8 mouse cellular contexts compared by ENCODE assay signal in the genomic region with DNA sequence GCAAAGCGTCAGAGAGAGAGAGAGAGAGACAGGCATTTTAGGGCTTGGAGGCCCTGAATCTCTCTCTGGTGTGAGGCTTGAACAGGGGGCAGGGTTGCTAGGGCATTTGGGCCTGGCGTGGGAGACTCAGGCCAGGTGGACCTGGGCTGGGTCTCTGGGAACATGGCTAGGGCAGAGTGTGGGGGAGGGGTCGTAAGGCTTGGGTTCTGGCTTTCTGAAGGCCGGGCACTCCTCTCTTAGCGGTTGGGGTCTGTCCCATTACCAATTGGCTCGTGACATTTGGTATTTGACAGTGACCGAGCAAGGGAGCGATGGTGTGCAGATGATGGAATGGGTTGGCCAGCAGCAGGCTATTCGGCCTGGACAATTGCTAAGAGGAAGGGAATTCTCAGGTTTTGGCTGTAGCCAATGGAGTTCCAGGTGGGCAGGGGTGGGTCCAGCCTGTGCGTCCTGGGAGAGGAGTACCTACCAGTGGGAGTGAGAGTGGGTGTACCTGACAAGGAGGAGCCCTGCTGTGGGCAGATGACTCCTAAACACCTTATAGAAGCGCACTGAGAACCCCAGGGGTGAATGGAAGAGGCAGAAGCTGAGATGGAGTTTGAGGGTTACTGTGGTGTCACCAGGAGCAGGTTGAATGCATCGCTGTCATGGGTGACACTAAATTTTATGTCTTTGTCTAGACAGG. TPM values are rescaled to one million over a fixed set of nuclear protein-coding genes. Genes with fewer than 3 reads are reported as not detected.
A peak's percentile ranks its signal among the peaks of the same experiment; 100 is the strongest.
DNase-seq lines count a peak whose midpoint lies in the region; ATAC-seq and TF ChIP-seq lines count a peak whose summit lies in the region.

No protein-coding gene starts in this region.

- H3K4me3 ChIP-seq in lung, embryonic 16.5 days (ENCODE audit: low read length): peak overlapping the region; percentile 67
- peak overlapping the region; percentile 54 for H3K4me3 ChIP-seq in cortical plate, adult 2 months (ENCODE audit: insufficient read depth, low read length)
- H3K4me3 ChIP-seq in hindbrain, postnatal 0 days (ENCODE audit: low read length): peak overlapping the region; percentile 74
- H3K4me3 ChIP-seq in neural tube, embryonic 13.5 days: peak overlapping the region; percentile 70

- H3K27me3 ChIP-seq in lung, embryonic 16.5 days (ENCODE audit: control insufficient read depth, insufficient read depth, low read depth, low read length): peaks cover 19% of the 10 kb centered on the region; the same call in 1 of the 2 replicates
- H3K27me3 ChIP-seq in hindbrain, postnatal 0 days (ENCODE audit: insufficient read depth, low read length): no peaks in the 10 kb centered on the region
- peaks cover 5% of the 10 kb centered on the region; the same call in 1 of the 2 replicates for H3K27me3 ChIP-seq in neural tube, embryonic 13.5 days

- peak overlapping the region; percentile 95 for H3K4me2 ChIP-seq in lung, embryonic 16.5 days (ENCODE audit: low read depth, low read length)
- H3K4me2 ChIP-seq in hindbrain, postnatal 0 days (ENCODE audit: low read depth, low read length): peak overlapping the region; percentile 91
- H3K4me2 ChIP-seq in neural tube, embryonic 13.5 days: peak overlapping the region; percentile 93

- H3K36me3 ChIP-seq in lung, embryonic 16.5 days (ENCODE audit: control insufficient read depth, insufficient read depth, low read length): no peaks in the 10 kb centered on the region; the same call in 1 of the 2 replicates
- peaks cover 10% of the 10 kb centered on the region; the same call in 1 of the 2 replicates for H3K36me3 ChIP-seq in hindbrain, postnatal 0 days (ENCODE audit: insufficient read depth, low read length)
- peaks cover 34% of the 10 kb centered on the region for H3K36me3 ChIP-seq in neural tube, embryonic 13.5 days

- H3K9ac ChIP-seq in lung, embryonic 16.5 days (ENCODE audit: low read length): peak overlapping the region; percentile 69
- peak overlapping the region; percentile 88 for H3K9ac ChIP-seq in hindbrain, postnatal 0 days (replicated peaks; ENCODE audit: low read length)
- peak overlapping the region; percentile 87 for H3K9ac ChIP-seq in neural tube, embryonic 13.5 days

- no peak for TF ChIP-seq POLR2A in cortical plate, adult 2 months (IDR thresholded peaks at IDR 0.05; ENCODE audit: extremely low read depth, insufficient read depth, low read length)

- no peak for ATAC-seq in lung, embryonic 16.5 days (ENCODE audit: low read depth)
- ATAC-seq in hindbrain, postnatal 0 days: peak; percentile 5; the same call in 1 of the 2 replicates
- ATAC-seq in neural tube, embryonic 13.5 days (ENCODE audit: low read depth): peak; percentile 15; the same call in 1 of the 2 replicates

- no peak for TF ChIP-seq CTCF in cortical plate, adult 2 months (IDR thresholded peaks at IDR 0.05; ENCODE audit: extremely low read depth, insufficient read depth, low read length)
- no peak for TF ChIP-seq CTCF in hindbrain, postnatal 0 days (IDR thresholded peaks at IDR 0.05; ENCODE audit: low read depth)

- no peak for DNase-seq in lung, postnatal 36 days
- DNase-seq in hindbrain, postnatal 0 days (ENCODE audit: low spot score): peak; percentile 13
- no peak for DNase-seq in frontal cortex, postnatal 36 days (ENCODE audit: low spot score in 2 of 2)
- no peak for DNase-seq in urinary bladder, postnatal 4 days (ENCODE audit: low spot score in 2 of 2)
- DNase-seq in spleen, adult 12 weeks (ENCODE audit: low spot score): no peak

- no peaks in the 10 kb centered on the region for H3K9me3 ChIP-seq in lung, embryonic 16.5 days (ENCODE audit: control insufficient read depth, low read length)
- H3K9me3 ChIP-seq in hindbrain, postnatal 0 days (ENCODE audit: low read length): no peaks in the 10 kb centered on the region
- no peaks in the 10 kb centered on the region for H3K9me3 ChIP-seq in neural tube, embryonic 13.5 days

- no peak overlapping the region for H3K27ac ChIP-seq in lung, embryonic 16.5 days (ENCODE audit: low read length)
- 0 out of 2 replicates have a peak overlapping the region, but pooled peaks have one; percentile 0 for H3K27ac ChIP-seq in cortical plate, adult 2 months (ENCODE audit: insufficient read depth, low read length)
- peak overlapping the region; percentile 82 for H3K27ac ChIP-seq in hindbrain, postnatal 0 days
- H3K27ac ChIP-seq in neural tube, embryonic 13.5 days (replicated peaks): peak overlapping the region; percentile 39; the same call in 1 of the 2 replicates

- H3K4me1 ChIP-seq in lung, embryonic 16.5 days (replicated peaks; ENCODE audit: control insufficient read depth, insufficient read depth, low read length): peaks cover 25% of the 10 kb centered on the region
- H3K4me1 ChIP-seq in cortical plate, adult 2 months (ENCODE audit: control insufficient read depth, insufficient read depth, low read length): peaks cover 1% of the 10 kb centered on the region; the same call in 1 of the 2 replicates
- peaks cover 10% of the 10 kb centered on the region for H3K4me1 ChIP-seq in hindbrain, postnatal 0 days (ENCODE audit: insufficient read depth, low read length)
- peaks cover 29% of the 10 kb centered on the region for H3K4me1 ChIP-seq in neural tube, embryonic 13.5 days (replicated peaks)

- 43% methylated on average over 12 of the region's 12 CpGs for WGBS in lung, embryonic 16.5 days
- 31% methylated on average over 12 of the region's 12 CpGs for WGBS in hindbrain, postnatal 0 days
- 39% methylated on average over 12 of the region's 12 CpGs for WGBS in neural tube, embryonic 13.5 days

RNA-seq across cellular contexts. Expression of a gene that starts 0.7 kb away (rescaled TPM):
- polyA plus RNA-seq in lung, embryonic 16.5 days (2015; fragmentation: Nextera tagmentation; extraction: Ambion mirVana): 4.7 and 5.8 TPM in 2 replicates
- 40.1 and 40.7 TPM in 2 replicates for polyA plus RNA-seq in cortical plate, adult 2 months (2012; rRNA removed)
- 98.0 and 103 TPM in 2 replicates for total RNA-seq in hindbrain, postnatal 0 days (2014; rRNA removed)
- polyA plus RNA-seq in hindbrain, postnatal 0 days (2015; fragmentation: Nextera tagmentation; extraction: Ambion mirVana): 54.8 and 55.3 TPM in 2 replicates
- polyA plus RNA-seq in neural tube, embryonic 13.5 days (2015; fragmentation: Nextera tagmentation; extraction: Ambion mirVana): 33.5 and 33.9 TPM in 2 replicates

RNA-seq across cellular contexts. Expression of a gene that starts 30.2 kb away (rescaled TPM):
- polyA plus RNA-seq in lung, embryonic 16.5 days (2015; fragmentation: Nextera tagmentation; extraction: Ambion mirVana): 31.4 and 34.5 TPM in 2 replicates
- polyA plus RNA-seq in cortical plate, adult 2 months (2012; rRNA removed): 1.0 and 2.0 TPM in 2 replicates
- total RNA-seq in hindbrain, postnatal 0 days (2014; rRNA removed): 13.8 and 16.6 TPM in 2 replicates
- polyA plus RNA-seq in hindbrain, postnatal 0 days (2015; fragmentation: Nextera tagmentation; extraction: Ambion mirVana): 14.7 and 15.8 TPM in 2 replicates
- 17.1 and 18.7 TPM in 2 replicates for polyA plus RNA-seq in neural tube, embryonic 13.5 days (2015; fragmentation: Nextera tagmentation; extraction: Ambion mirVana)

RNA-seq across cellular contexts. Expression of a gene that starts 40.4 kb away (rescaled TPM):
- polyA plus RNA-seq in lung, embryonic 16.5 days (2015; fragmentation: Nextera tagmentation; extraction: Ambion mirVana): 565 and 642 TPM in 2 replicates
- 67.6 and 70.7 TPM in 2 replicates for polyA plus RNA-seq in cortical plate, adult 2 months (2012; rRNA removed)
- total RNA-seq in hindbrain, postnatal 0 days (2014; rRNA removed): 4.6 and 15.4 TPM in 2 replicates
- 33.0 and 35.8 TPM in 2 replicates for polyA plus RNA-seq in hindbrain, postnatal 0 days (2015; fragmentation: Nextera tagmentation; extraction: Ambion mirVana)
- polyA plus RNA-seq in neural tube, embryonic 13.5 days (2015; fragmentation: Nextera tagmentation; extraction: Ambion mirVana): 66.3 and 74.9 TPM in 2 replicates

RNA-seq across cellular contexts. Expression of a gene that starts 46.4 kb away (rescaled TPM):
- polyA plus RNA-seq in lung, embryonic 16.5 days (2015; fragmentation: Nextera tagmentation; extraction: Ambion mirVana): 550 and 593 TPM in 2 replicates
- 263 and 281 TPM in 2 replicates for polyA plus RNA-seq in cortical plate, adult 2 months (2012; rRNA removed)
- total RNA-seq in hindbrain, postnatal 0 days (2014; rRNA removed): 138 and 152 TPM in 2 replicates
- polyA plus RNA-seq in hindbrain, postnatal 0 days (2015; fragmentation: Nextera tagmentation; extraction: Ambion mirVana): 239 and 251 TPM in 2 replicates
- 301 and 350 TPM in 2 replicates for polyA plus RNA-seq in neural tube, embryonic 13.5 days (2015; fragmentation: Nextera tagmentation; extraction: Ambion mirVana)
